Mouse (Mus musculus) urinary bladder, postnatal 36 days (tissue): ENCODE results near the gene Mapkap1.

Source experiments
- DNase-seq, 2 experiments: peaks; one replicate each; pipeline ENCODE4 v3.0.0; 2022; ENCODE audit warnings: low spot score in 2 of 2, mixed read lengths in 1 of 2

Mapkap1 gene

GRCm38 (mm10) chr2:34571096-34571495 lies 164.5 kb downstream of the Mapkap1 start:
- DNase-seq = no peak

- DNase-seq = no peak
These were observed 166.5 kb downstream of the Mapkap1 start for GRCm38 (mm10) chr2:34573073-34573472.

GRCm38 (mm10) chr2:34588546-34588945 lies 182.0 kb downstream of the Mapkap1 start:
- DNase-seq = no peak

GRCm38 (mm10) chr2:34591721-34592360 lies 185.3 kb downstream of the Mapkap1 start:
- no peak for DNase-seq

GRCm38 (mm10) chr2:34592361-34592960 lies 185.9 kb downstream of the Mapkap1 start:
- DNase-seq = no peak

- no peak for DNase-seq
These were observed 187.4 kb downstream of the Mapkap1 start for GRCm38 (mm10) chr2:34594001-34594400.

GRCm38 (mm10) chr2:34599606-34600255 lies 193.2 kb downstream of the Mapkap1 start:
- no peak for DNase-seq

GRCm38 (mm10) chr2:34600734-34601133 lies 194.2 kb downstream of the Mapkap1 start:
- no peak for DNase-seq

GRCm38 (mm10) chr2:34602111-34602541 lies 195.6 kb downstream of the Mapkap1 start:
- no peak for DNase-seq

- no peak for DNase-seq
These were observed 196.3 kb downstream of the Mapkap1 start for GRCm38 (mm10) chr2:34602896-34603295.

GRCm38 (mm10) chr2:34603653-34604214 lies 197.2 kb downstream of the Mapkap1 start:
- DNase-seq = no peak

- no peak for DNase-seq
These were observed 198.5 kb downstream of the Mapkap1 start for GRCm38 (mm10) chr2:34605040-34605439.

- no peak for DNase-seq
These were observed 202.3 kb downstream of the Mapkap1 start for GRCm38 (mm10) chr2:34608917-34609316.

GRCm38 (mm10) chr2:34609516-34609915 lies 202.9 kb downstream of the Mapkap1 start:
- DNase-seq = no peak

- DNase-seq = no peak
These were observed 214.3 kb downstream of the Mapkap1 start for GRCm38 (mm10) chr2:34620778-34621415.

GRCm38 (mm10) chr2:34621485-34621884 lies 214.9 kb downstream of the Mapkap1 start:
- no peak for DNase-seq

GRCm38 (mm10) chr2:34622518-34622917 lies 215.9 kb downstream of the Mapkap1 start:
- peak in 1 of 2 experiments; percentile 40 for DNase-seq

- no peak for DNase-seq
These were observed 216.6 kb downstream of the Mapkap1 start for GRCm38 (mm10) chr2:34623181-34623580.

GRCm38 (mm10) chr2:34624076-34624475 lies 217.5 kb downstream of the Mapkap1 start:
- DNase-seq = no peak

GRCm38 (mm10) chr2:34627328-34628226 lies 221.0 kb downstream of the Mapkap1 start:
- no peak for DNase-seq

GRCm38 (mm10) chr2:34628903-34629540 lies 222.5 kb downstream of the Mapkap1 start:
- no peak for DNase-seq
